Mouse (Mus musculus): ENCODE measurements around the gene Acad11. TPM values are rescaled to one million over a fixed set of nuclear protein-coding genes. Genes with fewer than 3 reads are reported as not detected.

Gene Acad11
- total and polyA plus RNA-seq, 2 experiments from 2014 or later, result 6.5 to 14.2 TPM

DNA sequence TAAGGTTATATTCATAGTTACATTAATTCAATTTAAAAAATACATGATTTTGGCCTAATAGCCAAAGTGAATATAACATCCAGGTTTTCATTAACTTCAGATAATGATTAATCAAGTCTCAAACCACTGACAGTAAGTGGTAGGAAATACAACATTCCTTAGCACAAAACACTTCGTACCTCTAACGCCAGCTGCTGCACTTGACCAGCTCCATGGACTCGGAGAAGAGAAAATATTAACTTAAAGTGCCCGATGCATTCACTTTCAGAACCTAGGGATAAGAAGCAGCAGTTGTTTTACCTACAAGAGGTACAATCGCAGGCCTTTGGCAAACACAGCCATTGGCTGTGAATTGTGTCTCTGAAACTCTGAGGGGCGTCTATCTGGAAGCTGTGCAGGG, 109.2 kb downstream of the Acad11 start:
- 96% methylated on average over 6 of the region's 6 CpGs for WGBS
- Histone ChIP-seq H3K4me1 (ENCODE audit: insufficient read depth, low read length) (no peaks in the 10 kb centered on the region), H3K4me2 (ENCODE audit: low read depth, low read length) (no peak overlapping the region), H3K36me3 (ENCODE audit: insufficient read depth, low read length) (peaks cover 56% of the 10 kb centered on the region; the same call in 1 of the 2 replicates), H3K27ac (no peak overlapping the region), H3K4me3 (ENCODE audit: low read length) (no peak overlapping the region), H3K9ac (replicated peaks; ENCODE audit: low read length) (no peak overlapping the region), H3K27me3 (ENCODE audit: insufficient read depth, low read length) (no peaks in the 10 kb centered on the region), H3K9me3 (ENCODE audit: low read length) (no peaks in the 10 kb centered on the region)
- ATAC-seq (no peak), DNase-seq (ENCODE audit: low spot score) (no peak)
- no peak for TF ChIP-seq CTCF (IDR thresholded peaks at IDR 0.05; ENCODE audit: low read depth)

Other genes starting within 250 kb of the Acad11 start
- gene Nphp3, start 60.8 kb upstream of the Acad11 start, total RNA-seq (2014; rRNA removed), result 4.1 and 9.4 TPM in 2 replicates
- gene Nphp3, start 60.8 kb upstream of the Acad11 start, polyA plus RNA-seq (2015; fragmentation: Nextera tagmentation; extraction: Ambion mirVana), result 3.9 and 4.2 TPM in 2 replicates
- gene Gm28305, start 22.7 kb upstream of the Acad11 start, total RNA-seq (2014; rRNA removed), result not detected in 2 replicates
- not detected in 2 replicates for gene Gm28305, start 22.7 kb upstream of the Acad11 start, polyA plus RNA-seq (2015; fragmentation: Nextera tagmentation; extraction: Ambion mirVana)
- 45.1 and 54.2 TPM in 2 replicates for gene Uba5, start 243 bp upstream of the Acad11 start, total RNA-seq (2014; rRNA removed)
- 68.2 and 71.7 TPM in 2 replicates for gene Uba5, start 243 bp upstream of the Acad11 start, polyA plus RNA-seq (2015; fragmentation: Nextera tagmentation; extraction: Ambion mirVana)
- 0.54 and 1.3 TPM in 2 replicates for gene Ackr4, start 63.6 kb downstream of the Acad11 start, total RNA-seq (2014; rRNA removed)
- 0.93 and 1.0 TPM in 2 replicates for gene Ackr4, start 63.6 kb downstream of the Acad11 start, polyA plus RNA-seq (2015; fragmentation: Nextera tagmentation; extraction: Ambion mirVana)
- gene Dnajc13, start 199.6 kb downstream of the Acad11 start, total RNA-seq (2014; rRNA removed), result 44.5 and 53.7 TPM in 2 replicates
- 14.2 and 15.2 TPM in 2 replicates for gene Dnajc13, start 199.6 kb downstream of the Acad11 start, polyA plus RNA-seq (2015; fragmentation: Nextera tagmentation; extraction: Ambion mirVana)

All from hindbrain, postnatal 0 days (tissue).